Mouse (Mus musculus): ENCODE measurements around the gene Cald1. TPM values are rescaled to one million over a fixed set of nuclear protein-coding genes. Genes with fewer than 3 reads are reported as not detected.

Gene Cald1
- polyA plus RNA-seq, 1 experiment from 2014 or later, result 70.4 TPM

Other genes with a start within 250 kb of the Cald1 start
- gene Akr1b8, start 244.4 kb upstream of the Cald1 start, polyA plus RNA-seq (2015; fragmentation: Nextera tagmentation; extraction: Ambion mirVana), result 7.2 and 7.6 TPM in 2 replicates
- 6.7 and 8.5 TPM in 2 replicates for gene Akr1b10, start 214.3 kb upstream of the Cald1 start, polyA plus RNA-seq (2015; fragmentation: Nextera tagmentation; extraction: Ambion mirVana)
- gene Akr1b7, start 186.2 kb upstream of the Cald1 start, polyA plus RNA-seq (2015; fragmentation: Nextera tagmentation; extraction: Ambion mirVana), result 3.0 and 3.8 TPM in 2 replicates
- 136 and 141 TPM in 2 replicates for gene Bpgm, start 122.3 kb upstream of the Cald1 start, polyA plus RNA-seq (2015; fragmentation: Nextera tagmentation; extraction: Ambion mirVana)
- gene Agbl3, start 181.9 kb downstream of the Cald1 start, polyA plus RNA-seq (2015; fragmentation: Nextera tagmentation; extraction: Ambion mirVana), result 3.7 and 4.0 TPM in 2 replicates

Data from liver, embryonic 13.5 days (tissue).